Mouse (Mus musculus): ENCODE results near the gene Thg1l. TPM values are rescaled to one million over a fixed set of nuclear protein-coding genes. Genes with fewer than 3 reads are reported as not detected.

Gene Thg1l
- 4.8 and 7.9 TPM in 2 replicates for polyA plus RNA-seq (2012; rRNA removed)

- TF ChIP-seq CTCF (conservative IDR thresholded peaks at IDR 0.05; ENCODE audit: insufficient read depth, insufficient read length, low read depth, low read length) (no peak), POLR2A (IDR thresholded peaks at IDR 0.05; ENCODE audit: low read depth, low read length) (no peak)
- Histone ChIP-seq H3K27ac (ENCODE audit: insufficient read depth, low read depth, low read length) (peak within 1 kb of the TSS; percentile 59), H3K4me1 (ENCODE audit: control insufficient read depth, insufficient read depth, low read length) (no peaks in the 10 kb centered on the region), H3K36me3 (ENCODE audit: control insufficient read depth, insufficient read depth, low read length) (no peaks in the 10 kb centered on the region), H3K4me3 (ENCODE audit: insufficient read depth, low read depth, low read length) (peak within 1 kb of the TSS; percentile 81), H3K27me3 (replicated peaks; ENCODE audit: control insufficient read depth, insufficient read depth, low read length) (no peaks in the 10 kb centered on the region)
- WGBS = under 1% methylated on average over 32 of the region's 32 CpGs
- DNase-seq = peak; percentile 96
Measured at GRCm38 (mm10) chr11:45955127-45955627, at the start of gene Thg1l. Gene Thg1l, minus strand, starts transcription at chr11:45955494.

- DNase-seq = no peak
- Histone ChIP-seq H3K4me1 (ENCODE audit: control insufficient read depth, insufficient read depth, low read length) (no peaks in the 10 kb centered on the region), H3K27ac (ENCODE audit: insufficient read depth, low read depth, low read length) (no peak overlapping the region), H3K36me3 (ENCODE audit: control insufficient read depth, insufficient read depth, low read length) (no peaks in the 10 kb centered on the region), H3K27me3 (replicated peaks; ENCODE audit: control insufficient read depth, insufficient read depth, low read length) (no peaks in the 10 kb centered on the region), H3K4me3 (ENCODE audit: insufficient read depth, low read depth, low read length) (no peak overlapping the region)
- TF ChIP-seq POLR2A (IDR thresholded peaks at IDR 0.05; ENCODE audit: low read depth, low read length) (no peak), CTCF (conservative IDR thresholded peaks at IDR 0.05; ENCODE audit: insufficient read depth, insufficient read length, low read depth, low read length) (no peak)
- 60% methylated on average over 13 of the region's 13 CpGs for WGBS
Measured at GRCm38 (mm10) chr11:45992087-45992486, 36.8 kb upstream of the Thg1l start.

- Histone ChIP-seq H3K27me3 (replicated peaks; ENCODE audit: control insufficient read depth, insufficient read depth, low read length) (no peaks in the 10 kb centered on the region), H3K36me3 (ENCODE audit: control insufficient read depth, insufficient read depth, low read length) (no peaks in the 10 kb centered on the region), H3K27ac (ENCODE audit: insufficient read depth, low read depth, low read length) (no peak overlapping the region), H3K4me3 (ENCODE audit: insufficient read depth, low read depth, low read length) (no peak overlapping the region), H3K4me1 (ENCODE audit: control insufficient read depth, insufficient read depth, low read length) (no peaks in the 10 kb centered on the region)
- 6% methylated on average over 16 of the region's 16 CpGs for WGBS
- TF ChIP-seq POLR2A (IDR thresholded peaks at IDR 0.05; ENCODE audit: low read depth, low read length) (no peak), CTCF (conservative IDR thresholded peaks at IDR 0.05; ENCODE audit: insufficient read depth, insufficient read length, low read depth, low read length) (no peak)
- no peak for DNase-seq
Measured at GRCm38 (mm10) chr11:45991604-45992003, 36.3 kb upstream of the Thg1l start.

GRCm38 (mm10) chr11:45980893-45981253 lies 25.6 kb upstream of the Thg1l start:
- 40% methylated on average over 19 of the region's 19 CpGs for WGBS
- no peak overlapping the region for H3K27ac ChIP-seq (ENCODE audit: insufficient read depth, low read depth, low read length)
- TF ChIP-seq POLR2A (IDR thresholded peaks at IDR 0.05; ENCODE audit: low read depth, low read length) = no peak
- no peak for TF ChIP-seq CTCF (conservative IDR thresholded peaks at IDR 0.05; ENCODE audit: insufficient read depth, insufficient read length, low read depth, low read length)
- H3K4me3 ChIP-seq (ENCODE audit: insufficient read depth, low read depth, low read length) = peak overlapping the region; percentile 74
- H3K4me1 ChIP-seq (ENCODE audit: control insufficient read depth, insufficient read depth, low read length) = no peaks in the 10 kb centered on the region
- no peak for DNase-seq
- H3K27me3 ChIP-seq (replicated peaks; ENCODE audit: control insufficient read depth, insufficient read depth, low read length) = no peaks in the 10 kb centered on the region
- H3K36me3 ChIP-seq (ENCODE audit: control insufficient read depth, insufficient read depth, low read length) = no peaks in the 10 kb centered on the region

- no peak within 1 kb of the TSS for H3K27ac ChIP-seq (ENCODE audit: insufficient read depth, low read depth, low read length)
- 13% methylated on average over 105 of the region's 115 CpGs for WGBS
- no peaks in the 10 kb centered on the region for H3K27me3 ChIP-seq (replicated peaks; ENCODE audit: control insufficient read depth, insufficient read depth, low read length)
- H3K36me3 ChIP-seq (ENCODE audit: control insufficient read depth, insufficient read depth, low read length) = no peaks in the 10 kb centered on the region
- DNase-seq = peak; percentile 44
- no peak for TF ChIP-seq POLR2A (IDR thresholded peaks at IDR 0.05; ENCODE audit: low read depth, low read length)
- no peak for TF ChIP-seq CTCF (conservative IDR thresholded peaks at IDR 0.05; ENCODE audit: insufficient read depth, insufficient read length, low read depth, low read length)
- H3K4me1 ChIP-seq (ENCODE audit: control insufficient read depth, insufficient read depth, low read length) = no peaks in the 10 kb centered on the region
- peak within 1 kb of the TSS; percentile 74 for H3K4me3 ChIP-seq (ENCODE audit: insufficient read depth, low read depth, low read length)
Measured at GRCm38 (mm10) chr11:45979946-45980892, 24.9 kb upstream of the Thg1l start, which contains the start of gene Sox30. Gene Sox30, plus strand, starts transcription at chr11:45980310.

GRCm38 (mm10) chr11:45976061-45976460 lies 20.8 kb upstream of the Thg1l start:
- no peaks in the 10 kb centered on the region for H3K27me3 ChIP-seq (replicated peaks; ENCODE audit: control insufficient read depth, insufficient read depth, low read length)
- no peaks in the 10 kb centered on the region for H3K4me1 ChIP-seq (ENCODE audit: control insufficient read depth, insufficient read depth, low read length)
- DNase-seq = no peak
- no peaks in the 10 kb centered on the region for H3K36me3 ChIP-seq (ENCODE audit: control insufficient read depth, insufficient read depth, low read length)
- 90% methylated on average over 3 of the region's 3 CpGs for WGBS
- no peak overlapping the region for H3K27ac ChIP-seq (ENCODE audit: insufficient read depth, low read depth, low read length)
- TF ChIP-seq POLR2A (IDR thresholded peaks at IDR 0.05; ENCODE audit: low read depth, low read length) (no peak), CTCF (conservative IDR thresholded peaks at IDR 0.05; ENCODE audit: insufficient read depth, insufficient read length, low read depth, low read length) (no peak)
- H3K4me3 ChIP-seq (ENCODE audit: insufficient read depth, low read depth, low read length) = no peak overlapping the region

GRCm38 (mm10) chr11:45974466-45974865 lies 19.2 kb upstream of the Thg1l start:
- TF ChIP-seq CTCF (conservative IDR thresholded peaks at IDR 0.05; ENCODE audit: insufficient read depth, insufficient read length, low read depth, low read length) (no peak), POLR2A (IDR thresholded peaks at IDR 0.05; ENCODE audit: low read depth, low read length) (no peak)
- no peaks in the 10 kb centered on the region for H3K36me3 ChIP-seq (ENCODE audit: control insufficient read depth, insufficient read depth, low read length)
- no peak for DNase-seq
- no peaks in the 10 kb centered on the region for H3K27me3 ChIP-seq (replicated peaks; ENCODE audit: control insufficient read depth, insufficient read depth, low read length)
- H3K4me1 ChIP-seq (ENCODE audit: control insufficient read depth, insufficient read depth, low read length) = no peaks in the 10 kb centered on the region
- no peak overlapping the region for H3K27ac ChIP-seq (ENCODE audit: insufficient read depth, low read depth, low read length)
- WGBS = 91% methylated on average over 8 of the region's 8 CpGs
- no peak overlapping the region for H3K4me3 ChIP-seq (ENCODE audit: insufficient read depth, low read depth, low read length)
